Mouse (Mus musculus) embryonic facial prominence, embryonic 13.5 days (tissue): Measurements from ENCODE around the gene Tmem88b. TPM values are rescaled to one million over a fixed set of nuclear protein-coding genes. Genes with fewer than 3 reads are reported as not detected.

ENCODE experiments used
- ATAC-seq: fragments of 200-750 bp; cut with Nextera tagmentation; 2 replicates; pipeline ENCODE4 v1.8.0; 2017; ENCODE audit warnings: low read depth; ENCODE audit not compliant: insufficient number of reproducible peaks, insufficient read depth, low FRiP score, low TSS enrichment
- H3K27ac ChIP-seq: fragments of 300-500 bp; sonication (generic); 2 replicates; pipeline ENCODE4 v1.5.1; 2015; ENCODE audit warnings: moderate library complexity, mild to moderate bottlenecking, inconsistent platforms
- H3K27me3 ChIP-seq: fragments of 300-500 bp; sonication (generic); 2 replicates; pipeline ENCODE4 v1.6.1; 2015; ENCODE audit warnings: mild to moderate bottlenecking, inconsistent platforms
- H3K36me3 ChIP-seq: fragments of 300-500 bp; sonication (generic); 2 replicates; pipeline ENCODE4 v1.6.1; 2015; ENCODE audit warnings: mild to moderate bottlenecking, inconsistent platforms
- H3K4me1 ChIP-seq: fragments of 300-500 bp; sonication (generic); 2 replicates; pipeline ENCODE4 v1.6.1; 2015; ENCODE audit warnings: inconsistent platforms
- H3K4me2 ChIP-seq: fragments of 300-500 bp; sonication (generic); 2 replicates; pipeline ENCODE4 v1.6.1; 2015; ENCODE audit warnings: moderate library complexity, mild to moderate bottlenecking, inconsistent platforms
- H3K4me3 ChIP-seq: fragments of 300-500 bp; sonication (generic); 2 replicates; pipeline ENCODE4 v1.5.1; 2015; ENCODE audit warnings: mild to moderate bottlenecking, inconsistent platforms
- H3K9ac ChIP-seq: fragments of 300-500 bp; sonication (generic); 2 replicates; pipeline ENCODE4 v1.6.1; 2015; ENCODE audit warnings: mild to moderate bottlenecking, inconsistent platforms
- H3K9me3 ChIP-seq: fragments of 300-500 bp; sonication (generic); 2 replicates; pipeline ENCODE4 v1.6.1; 2016; ENCODE audit warnings: inconsistent platforms
- WGBS: fragments of 180-500 bp; shearing (Covaris S2); methylation state at CpG from one replicate; pipeline ENCODE4 v1.1.7; 2015; ENCODE audit warnings: mixed read lengths; 5-methylcytosine and 5-hydroxymethylcytosine counted together
- polyA plus RNA-seq: library from polyadenylated mRNA; unstranded; fragments of >200 nt; fragmentation: Nextera tagmentation; extraction: Ambion mirVana; gene quantifications from 2 replicates; pipeline ENCODE4 v1.2.1, GENCODE M21; 2015

Tmem88b gene
- polyA plus RNA-seq, 1 experiment from 2014 or later: 0.67 TPM

GRCm38 (mm10) chr4:155785246-155785645 lies 428 bp downstream of the Tmem88b start:
- no peak for ATAC-seq
- H3K9ac ChIP-seq: no peak overlapping the region
- H3K4me1 ChIP-seq: peaks cover 10% of the 10 kb centered on the region
- WGBS: 73% methylated on average over 10 of the region's 10 CpGs
- H3K27ac ChIP-seq: no peak overlapping the region
- no peak overlapping the region for H3K4me3 ChIP-seq
- H3K36me3 ChIP-seq: no peaks in the 10 kb centered on the region
- H3K27me3 ChIP-seq: no peaks in the 10 kb centered on the region
- H3K9me3 ChIP-seq: no peaks in the 10 kb centered on the region
- no peak overlapping the region for H3K4me2 ChIP-seq

DNA sequence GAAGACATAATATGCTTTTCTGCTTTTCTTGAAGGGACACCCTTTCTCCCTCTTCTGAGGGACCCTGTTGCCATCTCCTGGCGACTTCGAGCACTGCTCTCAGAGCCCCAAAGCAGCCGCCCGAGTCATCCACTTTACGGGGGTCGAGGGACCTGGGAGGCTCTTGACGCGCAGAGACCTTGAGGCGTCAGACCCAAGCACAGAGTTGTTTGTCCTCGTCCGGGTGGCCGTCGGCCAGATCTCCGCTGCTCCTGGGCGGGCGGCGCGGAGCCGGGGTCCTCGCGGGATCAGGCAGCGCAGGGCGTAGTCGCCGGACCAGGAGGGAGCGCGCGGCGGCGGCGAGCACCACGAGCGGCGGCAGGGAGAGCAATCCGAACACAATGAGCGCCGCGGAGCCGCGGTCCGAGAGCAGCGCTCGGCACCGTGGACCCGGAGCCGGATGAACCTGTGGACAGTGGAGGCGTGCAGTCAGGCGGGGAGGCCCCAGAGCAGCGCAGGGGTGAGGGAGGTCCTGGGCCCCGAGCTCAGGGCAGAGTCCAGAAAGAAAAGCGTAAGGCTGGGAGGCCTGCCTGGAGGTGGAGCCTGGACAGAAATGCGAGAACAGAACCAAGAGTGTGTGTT lies 1.5 kb downstream of the Tmem88b start:
- Histone ChIP-seq H3K27ac (peak overlapping the region; percentile 81), H3K9ac (peak overlapping the region; percentile 85), H3K9me3 (no peaks in the 10 kb centered on the region), H3K4me1 (peaks cover 10% of the 10 kb centered on the region), H3K27me3 (no peaks in the 10 kb centered on the region), H3K4me3 (peak overlapping the region; percentile 66), H3K36me3 (no peaks in the 10 kb centered on the region), H3K4me2 (peak overlapping the region; percentile 66)
- ATAC-seq: peak; percentile 60; the same call in 1 of the 2 replicates
- under 1% methylated on average over 52 of the region's 52 CpGs for WGBS

- Histone ChIP-seq H3K9me3 (no peaks in the 10 kb centered on the region), H3K4me3 (peak overlapping the region; percentile 66), H3K27me3 (no peaks in the 10 kb centered on the region), H3K9ac (peak overlapping the region; percentile 85), H3K36me3 (no peaks in the 10 kb centered on the region), H3K4me1 (peaks cover 10% of the 10 kb centered on the region), H3K4me2 (peak overlapping the region; percentile 66), H3K27ac (no peak overlapping the region; the same call in 1 of the 2 replicates)
- 0 out of 2 replicates have a peak, but pooled peaks have one; percentile 6 for ATAC-seq
- WGBS: 40% methylated on average over 16 of the region's 16 CpGs
These were observed 2.1 kb downstream of the Tmem88b start for GRCm38 (mm10) chr4:155783486-155784080.

GRCm38 (mm10) chr4:155780895-155781294 lies 4.8 kb downstream of the Tmem88b start:
- H3K27me3 ChIP-seq: no peaks in the 10 kb centered on the region
- H3K9ac ChIP-seq: no peak overlapping the region
- H3K36me3 ChIP-seq: no peaks in the 10 kb centered on the region
- no peak for ATAC-seq
- no peak overlapping the region for H3K4me3 ChIP-seq
- no peaks in the 10 kb centered on the region for H3K9me3 ChIP-seq
- H3K4me2 ChIP-seq: no peak overlapping the region
- peaks cover 16% of the 10 kb centered on the region for H3K4me1 ChIP-seq
- WGBS: 37% methylated on average over 6 of the region's 6 CpGs
- no peak overlapping the region for H3K27ac ChIP-seq

- Histone ChIP-seq H3K27me3 (no peaks in the 10 kb centered on the region), H3K4me1 (peaks cover 24% of the 10 kb centered on the region), H3K9ac (no peak overlapping the region), H3K36me3 (no peaks in the 10 kb centered on the region), H3K4me2 (no peak overlapping the region), H3K27ac (no peak overlapping the region), H3K4me3 (no peak overlapping the region), H3K9me3 (no peaks in the 10 kb centered on the region)
- 86% methylated on average over 4 of the region's 4 CpGs for WGBS
- no peak for ATAC-seq
These were observed 6.2 kb downstream of the Tmem88b start for GRCm38 (mm10) chr4:155779498-155779897.

- Histone ChIP-seq H3K9me3 (no peaks in the 10 kb centered on the region), H3K9ac (no peak overlapping the region), H3K4me2 (no peak overlapping the region), H3K4me1 (peaks cover 38% of the 10 kb centered on the region), H3K4me3 (no peak overlapping the region), H3K27ac (no peak overlapping the region), H3K36me3 (no peaks in the 10 kb centered on the region), H3K27me3 (peaks cover 9% of the 10 kb centered on the region; the same call in 1 of the 2 replicates)
- 73% methylated on average over 2 of the region's 2 CpGs for WGBS
- no peak for ATAC-seq
These were observed 7.9 kb downstream of the Tmem88b start for GRCm38 (mm10) chr4:155777816-155778215.

DNA sequence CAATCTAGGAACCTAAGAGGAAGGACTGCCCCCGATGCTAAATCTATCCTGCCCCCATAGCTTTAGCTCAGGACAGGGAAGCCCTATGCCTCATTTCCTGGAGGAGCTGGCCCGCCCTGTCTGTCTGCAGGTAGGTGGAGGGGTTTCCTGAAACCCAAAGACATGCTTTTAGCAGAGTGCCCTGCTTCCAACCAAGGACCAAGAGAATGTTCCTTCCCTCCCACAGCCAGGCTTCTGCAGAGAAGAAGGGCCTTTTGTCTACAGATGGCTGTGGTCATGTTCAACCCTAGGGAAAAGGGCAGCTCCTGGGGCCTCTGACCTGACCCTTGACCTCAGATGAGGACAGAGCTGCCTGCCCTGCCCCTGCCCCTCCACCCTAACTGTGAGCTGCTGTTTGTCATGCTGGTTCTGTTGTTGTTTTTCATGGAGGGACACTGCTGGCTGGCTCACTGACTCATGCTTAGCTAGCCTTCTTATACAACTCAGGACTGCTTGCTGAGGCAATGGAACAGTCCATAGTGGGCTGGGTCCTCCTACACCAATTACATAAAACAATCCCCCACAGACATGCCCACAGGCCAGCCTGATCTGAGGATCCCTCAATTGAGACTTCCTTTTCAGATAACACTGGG lies 8.9 kb downstream of the Tmem88b start:
- Histone ChIP-seq H3K36me3 (no peaks in the 10 kb centered on the region), H3K9me3 (no peaks in the 10 kb centered on the region), H3K4me1 (peaks cover 38% of the 10 kb centered on the region), H3K4me3 (no peak overlapping the region), H3K4me2 (no peak overlapping the region), H3K27ac (no peak overlapping the region), H3K27me3 (peaks cover 10% of the 10 kb centered on the region; the same call in 1 of the 2 replicates), H3K9ac (no peak overlapping the region)
- 17% methylated on average over 2 of the region's 2 CpGs for WGBS
- ATAC-seq: no peak

GRCm38 (mm10) chr4:155775855-155776254 lies 9.8 kb downstream of the Tmem88b start:
- WGBS: 78% methylated on average over 3 of the region's 3 CpGs
- Histone ChIP-seq H3K4me3 (no peak overlapping the region), H3K9ac (no peak overlapping the region), H3K9me3 (no peaks in the 10 kb centered on the region), H3K4me2 (no peak overlapping the region), H3K27me3 (peaks cover 15% of the 10 kb centered on the region; the same call in 1 of the 2 replicates), H3K27ac (peak overlapping the region; percentile 75; the same call in 1 of the 2 replicates), H3K36me3 (no peaks in the 10 kb centered on the region), H3K4me1 (peaks cover 37% of the 10 kb centered on the region)
- ATAC-seq: no peak

DNA sequence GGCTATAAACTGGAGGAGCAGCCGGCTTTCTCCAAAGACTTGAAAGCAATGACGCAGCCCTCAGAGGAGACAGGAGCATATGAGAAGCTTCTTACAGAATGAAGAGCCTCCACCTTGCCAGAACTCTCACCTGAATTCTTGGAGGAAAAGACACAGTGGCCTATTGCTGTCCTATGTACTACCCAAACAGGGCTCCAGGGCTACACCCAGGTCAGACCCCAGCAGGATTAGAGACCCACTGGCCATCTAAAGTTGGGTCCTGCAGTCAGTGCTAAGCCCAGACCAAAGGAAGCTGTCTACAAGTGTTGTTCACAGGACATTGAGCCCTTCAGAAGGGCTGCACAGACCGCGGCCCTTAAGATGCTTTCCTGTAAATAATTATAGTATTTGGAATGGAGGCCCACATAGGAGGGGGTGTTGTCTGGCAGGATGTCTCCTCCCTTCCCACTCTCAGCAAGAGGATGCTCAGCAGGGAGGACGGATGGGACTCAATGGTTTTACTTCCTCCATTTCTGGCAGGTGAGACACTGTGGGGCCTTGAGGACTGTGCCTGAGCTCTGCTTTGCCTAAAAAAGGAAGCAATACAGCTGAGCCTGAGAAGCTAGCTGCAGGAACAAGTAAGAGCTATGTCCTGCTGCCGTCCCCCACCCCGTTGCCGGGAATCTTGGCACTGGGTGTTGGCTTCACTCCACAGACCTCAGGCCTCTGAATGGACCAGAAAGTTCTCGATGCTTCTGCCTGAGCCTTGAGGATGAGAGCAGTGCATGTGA lies 10.5 kb downstream of the Tmem88b start:
- WGBS: 49% methylated on average over 9 of the region's 9 CpGs
- H3K4me1 ChIP-seq: peaks cover 41% of the 10 kb centered on the region
- no peak for ATAC-seq
- H3K27ac ChIP-seq: peak overlapping the region; percentile 75
- H3K27me3 ChIP-seq: peaks cover 16% of the 10 kb centered on the region; the same call in 1 of the 2 replicates
- peak overlapping the region; percentile 54 for H3K9ac ChIP-seq
- H3K4me2 ChIP-seq: peak overlapping the region; percentile 83
- H3K9me3 ChIP-seq: no peaks in the 10 kb centered on the region
- H3K4me3 ChIP-seq: peak overlapping the region; percentile 43
- no peaks in the 10 kb centered on the region for H3K36me3 ChIP-seq

GRCm38 (mm10) chr4:155774280-155774754 lies 11.4 kb downstream of the Tmem88b start, which contains the start of gene Vwa1:
Gene Vwa1 (minus strand): TSS chr4:155774698.
- peaks cover 16% of the 10 kb centered on the region; the same call in 1 of the 2 replicates for H3K27me3 ChIP-seq
- H3K4me2 ChIP-seq: peak within 1 kb of the TSS; percentile 83
- peak within 1 kb of the TSS; percentile 75 for H3K27ac ChIP-seq
- no peaks in the 10 kb centered on the region for H3K36me3 ChIP-seq
- peak within 1 kb of the TSS; percentile 54 for H3K9ac ChIP-seq
- H3K4me3 ChIP-seq: peak within 1 kb of the TSS; percentile 43
- no peaks in the 10 kb centered on the region for H3K9me3 ChIP-seq
- under 1% methylated on average over 35 of the region's 35 CpGs for WGBS
- H3K4me1 ChIP-seq: peaks cover 48% of the 10 kb centered on the region
- peak; percentile 81 for ATAC-seq
